Mouse (Mus musculus): ENCODE measurements around the gene Ctsd.

The Ctsd gene

DNA sequence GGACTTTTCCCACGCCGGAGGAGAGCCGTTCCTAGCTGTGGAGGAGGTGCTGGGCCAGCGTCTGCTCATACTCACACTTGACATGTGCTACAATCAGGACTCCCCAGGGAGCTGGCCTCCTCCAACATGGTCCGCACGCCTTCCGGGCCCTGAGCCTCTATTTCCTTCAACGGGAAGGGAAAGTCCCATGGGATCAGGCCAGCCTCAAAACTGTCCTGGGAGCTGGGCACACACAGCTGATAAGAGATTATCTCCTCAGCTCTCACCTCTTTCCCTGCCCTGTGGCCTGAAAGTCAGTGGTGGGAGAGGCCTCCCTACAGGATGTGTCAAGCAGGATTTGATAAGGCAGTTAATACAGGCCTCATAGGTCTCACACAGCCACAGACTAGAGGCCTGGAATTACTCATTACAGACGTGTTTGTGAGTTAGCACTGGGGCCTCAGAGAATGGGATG lies 57.5 kb downstream of the Ctsd start:
- DNase-seq = no peak

GRCm38 (mm10) chr7:142328507-142328906 lies 59.3 kb downstream of the Ctsd start:
- no peak for DNase-seq

GRCm38 (mm10) chr7:142326714-142327445 lies 61.0 kb downstream of the Ctsd start:
- no peak for DNase-seq
